Mouse (Mus musculus): Measurements from ENCODE around the gene Stag1. TPM values are rescaled to one million over a fixed set of nuclear protein-coding genes. Genes with fewer than 3 reads are reported as not detected.

Stag1 gene
- total RNA-seq, 2 experiments from 2014 or later, result 42.3 to 49.7 TPM

DNA sequence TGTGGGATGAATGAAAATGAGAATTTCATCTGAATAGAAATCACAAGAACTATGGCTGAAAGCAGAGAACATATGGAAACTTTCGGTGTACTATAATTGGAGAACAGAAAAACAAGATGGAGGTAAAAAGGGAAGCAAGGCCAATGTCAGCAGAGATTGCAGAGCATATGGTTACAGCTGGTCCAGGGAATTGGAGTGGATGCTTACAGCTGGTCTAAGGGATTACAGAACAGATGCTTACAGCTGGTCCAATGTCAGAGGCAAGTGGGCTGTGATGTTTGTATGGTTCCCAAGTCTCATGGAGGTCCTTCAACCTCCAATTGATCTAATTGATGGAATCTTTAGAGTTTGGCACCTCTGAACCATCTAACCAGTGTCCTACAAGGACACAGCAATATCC is 4.5 kb downstream of the Stag1 start:
- intact Hi-C loops (cut with DNase I), result no loop called here
- DNase-seq (ENCODE audit: low spot score in 2 of 2), result peak in 1 of 2 experiments; percentile 26

DNA sequence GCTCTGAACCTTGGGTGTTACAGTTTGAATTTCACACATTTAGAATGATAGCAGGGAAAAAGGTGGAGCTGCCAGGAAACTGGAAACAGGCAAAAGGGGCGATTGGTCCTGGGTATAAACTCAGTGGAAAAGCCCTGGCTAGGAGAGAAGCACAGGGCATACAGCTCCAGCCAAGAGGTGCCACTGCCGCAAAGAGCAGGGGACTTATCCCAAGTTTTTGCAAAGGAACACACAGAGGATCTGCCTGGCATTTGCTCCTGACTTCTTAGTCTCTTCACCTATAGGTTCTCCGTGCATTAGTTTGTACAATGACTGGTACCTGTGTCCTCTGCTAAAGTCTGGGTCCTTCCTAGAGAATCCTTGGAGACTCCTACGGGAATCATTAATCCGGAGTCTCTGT is 5.6 kb downstream of the Stag1 start:
- intact Hi-C loops (cut with DNase I), result no loop called here
- DNase-seq (ENCODE audit: low spot score in 2 of 2), result no peak

DNA sequence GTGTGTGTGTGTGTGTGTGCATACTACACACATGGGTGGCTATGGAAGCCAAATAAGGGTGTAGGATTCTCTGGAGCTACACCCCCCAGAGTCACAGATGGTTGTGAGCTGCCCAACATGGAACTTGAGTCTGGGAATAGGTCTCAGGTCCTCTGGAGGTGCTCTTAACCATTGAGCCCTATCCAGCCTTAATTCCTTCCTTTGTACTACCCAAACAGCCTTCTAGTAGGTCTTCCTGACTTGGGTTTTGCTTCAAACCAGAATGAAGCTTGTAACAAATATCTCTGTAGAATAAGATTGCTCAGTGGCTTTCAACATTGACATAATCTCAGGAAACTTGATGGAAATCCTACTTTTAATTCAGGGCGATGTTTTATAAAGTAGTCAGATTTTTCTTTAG is 7.9 kb downstream of the Stag1 start:
- no peak for DNase-seq (ENCODE audit: low spot score in 2 of 2)
- intact Hi-C loops (cut with DNase I), result no loop called here

DNA sequence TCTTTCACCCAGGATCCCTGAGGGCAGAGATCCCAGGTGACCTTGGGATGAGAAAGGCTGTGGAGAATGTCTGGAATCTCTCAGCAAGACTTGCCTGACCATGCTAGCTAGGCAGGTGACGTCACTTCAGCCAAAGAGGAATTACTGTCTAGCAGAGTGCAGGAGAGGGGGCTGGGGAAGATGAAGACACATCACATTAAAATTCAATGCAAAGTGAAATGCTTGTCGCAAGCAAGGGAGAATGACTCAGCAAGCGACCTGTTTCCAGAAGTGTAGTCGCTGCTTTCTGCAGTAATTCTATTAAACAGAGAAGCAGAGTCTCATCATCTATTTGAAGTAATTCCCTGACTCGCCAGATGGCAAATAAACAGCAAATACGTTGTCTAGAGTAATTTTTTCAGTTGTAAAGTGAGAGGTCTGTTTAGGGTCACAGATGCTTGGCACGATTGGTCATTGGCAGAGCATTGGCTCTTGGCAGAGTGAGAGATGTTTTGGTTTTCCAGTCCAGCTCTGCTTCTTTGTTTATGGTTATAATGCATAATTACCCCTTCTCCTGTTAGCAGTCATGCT is 8.5 kb downstream of the Stag1 start:
- intact Hi-C loops (cut with DNase I), result loop anchor here (2.0 kb wide), 1 partner anchor 37 kb away; no protein-coding TSS in a partner anchor
- DNase-seq (ENCODE audit: low spot score in 2 of 2), result peak; percentile 45 to 84

DNA sequence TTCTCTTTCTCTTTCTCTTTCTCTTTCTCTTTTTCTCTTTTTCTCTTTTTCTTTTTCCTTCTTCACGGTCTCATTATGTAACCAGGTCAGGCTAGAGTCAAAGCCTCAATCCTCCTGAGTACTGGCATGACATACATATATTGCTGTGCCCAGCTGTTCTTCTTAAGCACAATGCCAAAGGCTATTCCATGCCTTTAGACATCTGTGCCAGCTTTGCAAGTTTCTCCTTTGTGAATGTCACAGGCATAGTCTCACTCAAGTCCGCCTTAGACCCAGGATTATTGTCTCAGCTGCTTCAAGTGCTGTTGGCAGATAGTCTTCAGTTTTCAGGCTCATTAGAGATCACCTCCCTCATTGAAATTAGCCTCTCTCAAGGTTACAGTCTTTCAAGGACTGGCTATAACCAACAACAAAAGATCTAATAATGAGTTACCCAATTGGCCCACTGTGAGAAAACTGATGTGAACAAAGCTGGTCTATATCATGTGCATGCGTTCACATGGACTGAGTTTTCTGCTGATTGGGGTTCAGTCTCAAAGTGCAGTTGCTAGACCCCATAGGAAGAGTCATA is 16.0 kb downstream of the Stag1 start:
- intact Hi-C loops (cut with DNase I), result no loop called here
- no peak for DNase-seq (ENCODE audit: low spot score in 2 of 2)

DNA sequence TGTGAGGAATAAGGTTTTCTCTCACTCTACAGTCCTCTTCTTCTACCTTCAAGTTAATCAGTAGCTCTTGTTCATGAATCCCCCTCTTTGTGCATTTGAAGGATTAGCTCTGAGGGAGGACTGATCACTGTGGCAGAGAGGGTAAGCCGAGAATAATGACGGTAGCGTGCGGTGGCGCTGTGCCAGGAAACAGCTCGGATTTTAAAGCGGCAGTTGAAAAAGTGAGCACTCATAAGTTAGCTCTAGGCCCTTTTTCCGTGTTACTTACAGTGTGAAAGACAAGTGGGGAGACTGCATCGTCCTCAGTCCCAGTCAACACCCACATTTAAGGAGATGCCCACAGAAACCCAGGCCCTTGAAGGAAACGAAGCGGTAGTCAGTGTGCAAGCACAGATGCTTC is 19.3 kb downstream of the Stag1 start:
- intact Hi-C loops (cut with DNase I), result no loop called here
- peak; percentile 11 to 19 for DNase-seq (ENCODE audit: low spot score in 2 of 2)

DNA sequence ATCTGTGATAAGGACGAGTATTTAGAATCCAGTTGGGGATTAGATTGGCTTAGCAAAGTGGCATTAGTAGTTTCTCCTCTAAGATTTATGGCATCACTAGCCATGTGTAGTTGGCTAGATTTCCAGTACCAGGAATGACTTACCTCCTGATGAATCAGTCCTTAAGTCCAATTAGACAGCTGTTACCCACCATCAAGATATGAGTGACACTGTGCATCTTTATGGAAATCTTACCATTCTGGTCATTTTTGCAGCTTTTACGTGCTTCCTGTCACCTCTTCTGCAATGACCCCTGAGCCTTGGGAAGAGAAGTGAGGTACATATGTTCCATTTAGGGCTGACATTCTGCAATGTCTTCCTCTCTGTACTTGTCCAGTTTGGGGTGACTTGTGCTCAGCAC is 28.7 kb downstream of the Stag1 start:
- intact Hi-C loops (cut with DNase I), result no loop called here
- DNase-seq (ENCODE audit: low spot score in 2 of 2), result no peak

DNA sequence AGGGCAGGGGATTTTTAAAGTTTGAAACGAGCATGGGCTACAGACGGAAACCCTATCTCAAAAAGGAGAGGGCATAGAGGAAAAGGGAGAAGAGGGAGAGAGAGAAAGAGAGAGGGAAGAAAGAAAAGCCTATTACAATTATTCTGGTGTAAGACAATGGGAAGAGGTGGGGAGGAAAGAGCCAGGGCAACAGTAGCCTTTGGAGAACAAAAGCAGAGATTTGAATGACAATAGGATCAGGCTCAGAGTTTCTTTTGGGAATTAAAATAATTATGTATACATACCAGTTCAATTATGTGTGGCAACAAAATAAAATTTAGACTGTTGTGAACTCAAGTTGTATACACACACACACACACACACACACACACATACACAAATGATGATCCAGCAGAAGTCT is 43.2 kb downstream of the Stag1 start:
- no peak for DNase-seq (ENCODE audit: low spot score in 2 of 2)
- intact Hi-C loops (cut with DNase I), result loop anchor here (5.0 kb wide), 1 partner anchor 122 kb away; no protein-coding TSS in a partner anchor

DNA sequence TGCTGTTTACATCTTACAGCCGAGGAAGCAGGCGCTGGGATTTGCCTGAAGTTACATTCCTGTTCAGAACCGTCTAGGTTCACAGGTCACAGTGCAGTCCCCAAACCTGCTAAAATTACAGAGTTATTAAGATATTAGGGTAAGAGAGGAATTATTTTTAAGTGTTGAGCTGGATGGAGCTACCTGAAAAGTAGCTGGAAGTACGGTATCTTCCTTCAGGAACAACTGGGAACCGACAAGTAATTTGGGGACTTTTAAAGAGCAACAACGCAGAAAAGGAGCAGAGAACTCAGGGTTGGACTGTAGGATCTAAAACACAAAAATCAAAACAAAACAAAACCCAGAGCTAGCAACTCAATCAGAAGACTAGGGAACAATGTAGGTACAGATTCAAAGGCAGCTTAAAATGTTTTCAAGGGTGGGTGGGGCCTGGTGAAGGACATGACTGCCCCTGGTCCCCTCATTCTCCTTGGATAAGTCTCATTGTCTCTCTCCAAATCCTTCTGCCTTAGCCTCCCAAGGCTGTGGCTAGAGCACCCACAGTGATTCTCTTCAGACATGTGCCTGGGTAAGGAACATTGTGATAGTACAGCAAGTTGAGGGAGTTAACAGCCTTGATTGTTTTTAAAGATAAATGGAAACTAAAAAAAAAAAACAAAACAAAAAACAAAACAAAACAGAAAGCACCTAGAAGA is 43.9 kb downstream of the Stag1 start:
- DNase-seq (ENCODE audit: low spot score in 2 of 2), result no peak
- intact Hi-C loops (cut with DNase I), result loop anchor here (1.0 to 5.0 kb wide), 9 partner anchors 35 to 511 kb away; partner anchors contain the start of genes Nck1 and Slc35g2

DNA sequence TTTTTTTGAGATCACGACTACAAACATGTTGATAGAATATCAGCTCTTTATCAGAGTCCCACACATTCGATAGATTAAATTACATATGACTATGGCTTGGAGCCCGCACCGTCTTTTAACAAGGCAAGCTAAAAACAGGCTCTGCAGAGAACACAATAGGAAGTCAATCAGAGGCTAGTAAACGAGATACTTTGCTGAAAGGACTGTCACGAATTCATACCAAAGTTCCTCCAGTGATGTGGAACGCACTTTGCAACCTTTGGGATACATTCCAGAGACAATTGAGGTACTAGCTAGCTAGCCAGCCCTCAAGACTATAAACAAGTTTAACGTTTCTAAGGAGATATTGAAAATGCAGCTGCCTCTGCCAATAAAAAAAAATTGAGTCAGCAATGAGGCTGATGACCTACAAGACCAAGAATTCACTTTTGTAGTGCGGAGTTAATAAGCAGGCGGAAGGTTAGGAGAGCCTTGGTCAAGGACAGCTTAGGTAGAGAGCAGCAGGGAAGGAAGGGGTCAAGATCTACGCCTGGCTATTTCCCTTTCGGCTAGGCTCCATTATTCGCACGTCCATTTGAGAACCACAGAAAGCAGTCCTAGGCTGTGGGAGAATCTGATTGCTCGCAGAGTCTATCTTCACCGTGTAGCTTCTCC is 44.7 kb downstream of the Stag1 start:
- intact Hi-C loops (cut with DNase I), result loop anchor here (1.0 to 5.0 kb wide), 9 partner anchors 36 to 510 kb away; partner anchors contain the start of genes Nck1 and Slc35g2
- peak; percentile 10 to 15 for DNase-seq (ENCODE audit: low spot score in 2 of 2)

DNA sequence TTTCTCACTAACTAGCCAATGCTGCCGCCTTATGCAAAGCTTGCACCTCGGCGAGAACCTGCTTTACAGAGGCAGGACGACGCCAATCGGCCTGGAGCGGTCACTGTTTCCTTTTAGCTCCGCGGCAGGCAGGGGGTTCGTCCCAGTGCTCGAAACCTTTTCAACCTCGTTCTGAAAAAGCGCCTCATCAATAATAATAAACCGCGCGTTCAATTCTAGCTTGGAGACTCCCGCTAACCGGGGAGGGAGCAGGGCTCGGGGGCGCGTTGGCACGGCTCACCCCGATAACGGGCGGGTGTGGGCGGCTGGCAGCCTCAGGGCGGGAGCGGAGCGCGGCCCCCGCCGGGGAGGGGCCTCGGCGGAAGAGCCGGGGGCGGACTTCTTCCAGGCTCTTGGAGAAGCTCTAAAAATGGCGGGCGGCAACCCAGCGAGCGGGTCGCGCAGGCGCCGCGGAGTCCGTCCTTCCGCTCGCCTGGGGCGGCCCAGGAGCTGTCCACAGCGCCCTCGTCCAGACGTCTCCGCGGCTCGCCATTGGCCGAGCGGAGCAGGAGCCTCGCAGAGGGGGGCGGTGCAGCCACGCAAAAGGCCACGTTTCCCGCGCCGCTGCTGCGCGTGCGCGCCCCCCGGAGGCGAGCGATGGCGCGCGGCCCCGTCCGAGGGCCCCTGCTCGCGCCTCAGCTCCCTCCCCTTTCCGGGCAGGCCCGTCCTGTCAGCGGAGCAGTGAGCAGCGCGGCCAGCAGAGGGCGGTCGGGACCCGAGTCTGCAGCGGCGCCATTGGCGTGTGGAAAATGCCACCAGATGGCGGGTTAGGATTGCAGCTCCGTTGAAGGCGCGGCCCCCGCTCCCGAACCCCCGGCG is 45.5 kb downstream of the Stag1 start:
- intact Hi-C loops (cut with DNase I), result loop anchor here (1.0 to 5.0 kb wide), 10 partner anchors 36 to 510 kb away; partner anchors contain the start of genes Nck1 and Slc35g2

DNA sequence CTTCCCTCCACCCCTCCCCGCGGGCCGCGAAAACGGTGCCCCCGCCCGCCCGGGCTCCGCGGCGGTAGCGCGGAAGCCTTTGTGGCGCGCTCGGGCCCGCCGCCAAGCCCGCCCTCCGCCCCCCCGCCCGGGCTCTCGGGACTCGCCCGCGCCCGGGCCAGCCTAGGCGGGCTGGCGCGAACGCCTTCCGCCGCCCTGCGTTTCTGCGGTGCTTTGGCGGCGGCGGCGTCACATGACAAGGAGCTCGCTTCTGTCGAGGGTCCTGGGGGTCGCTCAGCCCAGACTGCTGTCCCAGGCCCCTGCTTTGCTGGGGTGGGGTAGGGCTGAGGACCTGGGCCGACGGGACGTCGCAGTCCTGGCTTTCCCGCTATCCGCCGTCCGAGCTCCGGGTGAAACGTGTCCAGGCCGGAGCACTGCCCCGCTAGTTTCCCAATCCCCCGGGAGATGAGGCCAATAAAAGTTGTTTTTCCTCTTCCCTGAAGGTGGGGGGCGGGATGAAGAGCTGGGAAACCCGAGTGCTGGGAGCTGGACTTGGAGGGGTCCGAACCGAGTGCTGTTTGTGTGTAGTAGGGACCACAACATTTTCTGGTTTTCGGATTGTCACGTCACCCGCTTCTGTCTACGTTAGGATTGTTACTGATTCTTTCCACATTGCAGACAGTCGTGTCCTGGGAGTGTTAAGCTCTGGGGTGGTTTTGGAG is 46.6 kb downstream of the Stag1 start:
- DNase-seq (ENCODE audit: low spot score in 2 of 2), result peak; percentile 42 to 65
- intact Hi-C loops (cut with DNase I), result loop anchor here (5.0 kb wide), 1 partner anchor 118 kb away; no protein-coding TSS in a partner anchor

More for the DNA sequence above, 45.5 kb downstream of the Stag1 start:
- DNase-seq (ENCODE audit: low spot score in 2 of 2), result peak; percentile 99 to 100

DNA sequence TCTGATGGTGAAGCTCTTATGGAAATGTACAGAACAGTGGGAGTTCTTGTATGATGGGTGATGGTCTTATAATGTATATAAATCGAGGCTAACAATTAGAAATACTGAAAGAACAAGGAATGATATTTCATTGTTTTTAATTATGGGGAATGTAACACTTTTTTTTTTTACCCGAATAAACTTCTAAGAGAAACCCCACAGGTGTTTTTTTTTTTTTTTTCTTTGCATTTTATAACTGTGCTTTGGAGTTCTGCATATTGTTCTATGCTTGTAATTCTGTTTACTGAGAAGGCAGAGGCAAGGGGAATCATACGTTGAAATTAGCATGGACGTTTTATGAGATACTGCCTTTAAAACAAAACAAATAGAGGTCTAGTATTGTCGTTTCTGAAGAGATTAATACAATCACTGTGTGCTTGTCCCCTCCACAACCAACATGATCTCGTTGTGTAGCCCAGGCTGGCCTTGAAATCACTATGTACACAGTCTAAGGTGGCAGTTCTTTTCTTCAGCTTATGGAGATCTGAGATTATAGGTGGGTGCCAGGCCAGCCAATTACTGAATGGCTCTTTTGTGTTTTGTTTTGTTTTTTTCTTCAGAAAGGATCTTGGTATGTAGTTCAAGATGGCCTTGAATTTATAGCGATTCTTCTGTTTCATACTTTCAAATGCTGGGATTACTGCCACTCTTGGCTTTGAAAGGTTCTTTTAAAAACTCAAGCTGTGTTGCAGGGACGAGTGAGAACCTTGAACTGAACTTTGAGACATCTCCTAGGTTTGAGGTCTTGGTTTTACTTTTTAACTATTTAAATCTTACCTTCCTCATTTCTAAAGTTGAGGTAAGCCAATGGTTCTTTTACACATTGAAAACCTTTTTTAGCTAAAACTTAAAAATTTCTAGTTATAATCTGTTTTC is 47.7 kb downstream of the Stag1 start:
- no peak for DNase-seq (ENCODE audit: low spot score in 2 of 2)
- intact Hi-C loops (cut with DNase I), result no loop called here

DNA sequence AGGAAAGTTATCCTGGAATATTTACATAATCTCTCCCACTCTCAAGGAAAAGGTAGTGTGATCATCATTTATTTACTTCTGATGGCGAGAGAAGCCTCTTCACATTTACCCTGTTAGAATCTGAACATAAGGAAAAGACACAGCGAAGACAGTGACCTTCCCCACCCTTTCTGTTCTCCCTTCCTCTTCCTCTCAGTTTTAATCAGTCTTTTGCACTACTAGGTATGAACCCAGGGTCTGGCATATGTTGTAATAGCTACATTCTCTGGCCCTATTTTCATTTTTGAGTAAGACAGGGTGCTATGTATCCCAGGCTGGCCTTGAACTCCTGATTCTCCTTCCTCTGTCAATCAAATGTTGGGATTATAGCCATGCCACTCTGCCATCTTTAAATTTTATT is 48.7 kb downstream of the Stag1 start:
- intact Hi-C loops (cut with DNase I), result no loop called here
- no peak for DNase-seq (ENCODE audit: low spot score in 2 of 2)

DNA sequence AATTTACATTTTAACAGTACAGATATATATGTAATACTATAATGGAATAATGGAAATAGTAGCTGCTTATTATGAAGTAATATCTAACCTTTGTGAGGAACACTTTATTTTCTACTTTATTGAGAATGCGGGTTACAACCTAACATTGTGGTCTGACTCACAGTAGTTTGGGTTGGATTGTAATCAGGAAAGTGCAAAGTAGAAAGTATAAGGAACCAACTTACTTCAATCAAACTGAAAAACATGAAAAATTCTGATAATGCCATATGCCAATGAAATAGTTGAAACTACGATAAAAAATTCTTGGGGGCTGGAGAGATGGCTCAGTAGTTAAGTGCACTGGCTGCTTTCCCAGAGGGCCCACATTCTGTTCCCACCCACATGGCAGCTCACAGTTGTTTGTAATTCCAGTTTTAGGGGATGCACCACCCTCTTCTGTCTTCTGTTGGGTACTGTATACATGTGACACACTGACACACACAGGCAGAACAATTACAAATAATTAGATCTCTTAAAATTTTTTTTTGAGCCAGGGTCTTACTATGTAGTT is 50.3 kb downstream of the Stag1 start:
- intact Hi-C loops (cut with DNase I), result no loop called here
- DNase-seq (ENCODE audit: low spot score in 2 of 2), result peak; percentile 37 to 87

DNA sequence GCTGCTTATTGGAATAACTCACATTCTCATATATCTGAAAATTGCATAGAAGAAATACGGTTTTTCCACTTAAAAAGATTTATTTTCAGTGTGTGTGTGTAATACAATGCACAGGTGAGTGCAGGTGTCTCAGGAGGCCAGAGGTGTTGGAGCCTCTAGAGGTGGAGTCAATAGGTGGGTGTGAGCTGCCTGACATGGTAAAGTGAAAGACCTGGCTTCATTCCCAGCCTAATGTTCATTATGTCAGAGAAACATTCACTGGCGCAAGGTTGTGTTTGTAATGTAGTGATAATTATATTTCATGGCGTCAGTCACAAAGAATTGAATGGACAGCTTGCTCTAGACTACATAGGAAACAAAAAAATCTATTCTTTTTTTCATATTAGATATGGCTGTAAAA is 56.5 kb downstream of the Stag1 start:
- DNase-seq (ENCODE audit: low spot score in 2 of 2), result no peak

DNA sequence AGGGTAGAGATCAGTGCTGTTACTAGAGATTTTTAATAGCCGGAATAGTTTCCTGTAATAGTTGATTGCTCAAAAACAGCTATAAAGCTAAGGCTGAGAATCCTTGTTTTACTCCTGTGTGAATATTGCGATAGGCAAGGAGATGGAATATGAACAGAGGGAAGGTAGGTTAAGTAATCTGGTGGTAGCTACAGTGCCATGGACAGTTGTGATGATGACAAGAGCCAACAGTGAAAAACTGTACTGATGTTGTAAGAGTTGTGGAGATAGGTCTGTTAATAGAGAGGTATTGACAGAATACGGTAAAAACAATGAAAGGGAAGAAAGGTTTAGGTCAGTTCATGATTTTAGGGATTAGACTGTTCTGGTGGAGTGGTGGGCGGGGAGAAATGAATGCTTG is 58.5 kb downstream of the Stag1 start:
- intact Hi-C loops (cut with DNase I), result no loop called here
- no peak for DNase-seq (ENCODE audit: low spot score in 2 of 2)

More for the DNA sequence above, 56.5 kb downstream of the Stag1 start:
- intact Hi-C loops (cut with DNase I), result no loop called here

All from left cerebral cortex, postnatal 25 days (tissue).